Mouse (Mus musculus) lung, postnatal 0 days (tissue): ENCODE measurements around the gene Slc44a4.
"Not testable (repeated sequence)": the region's sequence is repeated elsewhere in the genome, so short reads cannot be mapped to it uniquely, and the experiment has no call there.

ENCODE experiments used
- CTCF ChIP-seq: IDR thresholded peaks from 2 replicates; pipeline ENCODE4 v1.5.1; 2016; ENCODE audit warnings: antibody characterized with exemption, mild to moderate bottlenecking
- EP300 ChIP-seq: IDR thresholded peaks from 2 replicates; pipeline ENCODE4 v1.6.1; 2016; ENCODE audit warnings: antibody characterized with exemption, mild to moderate bottlenecking, control low read depth

- not testable (repeated sequence) for TF ChIP-seq CTCF, EP300
These were observed 43.7 kb downstream of the Slc44a4 start for GRCm38 (mm10) chr17:34957966-34958365.
